Mouse (Mus musculus) kidney, postnatal 0 days (tissue): ENCODE data around the gene Anp32a. TPM values are rescaled to one million over a fixed set of nuclear protein-coding genes. Genes with fewer than 3 reads are reported as not detected.

Experiments
- ATAC-seq: fragments of 200-750 bp; cut with Nextera tagmentation; replicated peaks from 2 replicates; pipeline ENCODE4 v1.8.0; 2017; ENCODE audit warnings: low read depth, moderate number of reproducible peaks, moderate TSS enrichment, moderate library complexity; ENCODE audit not compliant: low FRiP score
- DNase-seq: peaks from one replicate; pipeline ENCODE4 v3.0.0-alpha.2; 2016; ENCODE audit warnings: low spot score
- H3K27ac ChIP-seq: fragments of 300-500 bp; sonication (generic); 2 replicates; pipeline ENCODE4 v1.5.1; 2014; ENCODE audit warnings: mild to moderate bottlenecking
- H3K27me3 ChIP-seq: fragments of 300-500 bp; sonication (generic); 2 replicates; pipeline ENCODE4 v1.6.1; 2014; ENCODE audit warnings: low read length, mixed read lengths; ENCODE audit not compliant: insufficient read depth
- H3K36me3 ChIP-seq: fragments of 300-500 bp; sonication (generic); 2 replicates; pipeline ENCODE4 v1.6.1; 2014; ENCODE audit warnings: low read length, mixed read lengths; ENCODE audit not compliant: insufficient read depth
- H3K4me1 ChIP-seq: fragments of 300-500 bp; sonication (generic); replicated peaks from 2 replicates; pipeline ENCODE4 v1.6.1; 2014; ENCODE audit warnings: antibody characterized with exemption, low read length, mixed read lengths; ENCODE audit not compliant: insufficient read depth
- H3K4me2 ChIP-seq: fragments of 300-500 bp; sonication (generic); 2 replicates; pipeline ENCODE4 v1.6.1; 2014; ENCODE audit warnings: mild to moderate bottlenecking, low read length, moderate library complexity, mixed read lengths
- H3K4me3 ChIP-seq: fragments of 300-500 bp; sonication (generic); replicated peaks from 2 replicates; pipeline ENCODE4 v1.5.1; 2014; ENCODE audit warnings: low read depth, low read length
- H3K9ac ChIP-seq: fragments of 300-500 bp; sonication (generic); 2 replicates; pipeline ENCODE4 v1.6.1; 2014; ENCODE audit warnings: low read depth, low read length
- H3K9me3 ChIP-seq: fragments of 300-500 bp; sonication (generic); replicated peaks from 2 replicates; pipeline ENCODE4 v1.6.1; 2016; ENCODE audit warnings: low read length, inconsistent platforms, mixed read lengths
- CTCF ChIP-seq: IDR thresholded peaks from 2 replicates; pipeline ENCODE4 v1.5.1; 2016; ENCODE audit warnings: antibody characterized with exemption, low read depth, mild to moderate bottlenecking, moderate library complexity
- WGBS: fragments of 180-500 bp; shearing (Covaris S2); extraction: QIAGEN DNeasy Blood & Tissue Kit; methylation state at CpG from one replicate; pipeline ENCODE4 v1.1.7; 2014; 5-methylcytosine and 5-hydroxymethylcytosine counted together
- polyA plus RNA-seq: library from polyadenylated mRNA; unstranded; fragments of >200 nt; fragmentation: Nextera tagmentation; extraction: Ambion mirVana; gene quantifications from 2 replicates; pipeline ENCODE4 v1.2.1, GENCODE M21; 2015

The Anp32a gene
- polyA plus RNA-seq, 1 experiment from 2014 or later = 139 TPM

DNA sequence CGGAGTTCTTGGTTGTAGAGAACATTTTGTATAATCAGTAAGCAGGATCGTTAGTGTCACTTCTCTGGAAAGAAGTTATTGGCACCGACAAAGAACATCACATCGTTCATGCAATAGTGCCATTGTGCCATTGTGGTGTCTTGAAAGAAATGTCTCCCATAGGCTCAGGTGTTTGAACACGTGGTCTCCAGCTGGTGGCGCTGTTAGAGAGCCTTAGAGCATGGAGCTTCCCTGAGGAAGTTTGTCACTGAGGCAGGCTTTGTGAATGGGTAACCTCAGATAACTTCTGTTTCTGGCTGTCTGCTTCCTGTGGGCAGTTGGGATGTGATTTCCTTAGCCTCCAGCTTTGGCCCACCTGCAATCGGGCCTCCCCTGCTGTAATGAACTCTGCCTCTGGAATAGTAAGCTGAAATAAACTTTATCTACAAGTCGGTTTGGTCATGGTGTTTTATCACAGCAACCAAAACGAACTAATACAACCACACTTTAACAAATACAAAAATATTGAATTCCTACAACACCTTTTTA lies 6.7 kb upstream of the Anp32a start:
- Histone ChIP-seq H3K27ac (no peak overlapping the region), H3K4me1 (no peaks in the 10 kb centered on the region), H3K27me3 (no peaks in the 10 kb centered on the region), H3K4me3 (no peak overlapping the region), H3K36me3 (no peaks in the 10 kb centered on the region), H3K9ac (no peak overlapping the region), H3K9me3 (no peaks in the 10 kb centered on the region), H3K4me2 (no peak overlapping the region)
- ATAC-seq (no peak), DNase-seq (no peak)
- TF ChIP-seq CTCF = peak; percentile 32; the same call in 1 of the 2 replicates
- 92% methylated on average over 9 of the region's 9 CpGs for WGBS

- DNase-seq = no peak
- Histone ChIP-seq H3K27ac (no peak overlapping the region), H3K9ac (no peak overlapping the region), H3K4me1 (0 out of 2 replicates have a peak, but pooled peaks cover 3% of the 10 kb centered on the region), H3K4me2 (no peak overlapping the region), H3K9me3 (no peaks in the 10 kb centered on the region), H3K4me3 (no peak overlapping the region), H3K27me3 (no peaks in the 10 kb centered on the region), H3K36me3 (no peaks in the 10 kb centered on the region)
- 42% methylated on average over 12 of the region's 12 CpGs for WGBS
- no peak for TF ChIP-seq CTCF
- no peak for ATAC-seq
Observed at GRCm38 (mm10) chr9:62335396-62335795, 5.7 kb upstream of the Anp32a start.

- 67% methylated on average over 4 of the region's 4 CpGs for WGBS
- Histone ChIP-seq H3K36me3 (no peaks in the 10 kb centered on the region), H3K4me3 (no peak overlapping the region), H3K27ac (peak overlapping the region; percentile 48; the same call in 1 of the 2 replicates), H3K4me2 (no peak overlapping the region), H3K27me3 (no peaks in the 10 kb centered on the region), H3K4me1 (0 out of 2 replicates have a peak, but pooled peaks cover 5% of the 10 kb centered on the region), H3K9me3 (no peaks in the 10 kb centered on the region), H3K9ac (no peak overlapping the region)
- no peak for ATAC-seq
- TF ChIP-seq CTCF = no peak
- DNase-seq = peak; percentile 54
Observed at GRCm38 (mm10) chr9:62337924-62338635, 3.0 kb upstream of the Anp32a start.

- DNase-seq (no peak), ATAC-seq (no peak)
- no peak overlapping the region for H3K4me2 ChIP-seq
- H3K36me3 ChIP-seq = no peaks in the 10 kb centered on the region
- peak overlapping the region; percentile 48; the same call in 1 of the 2 replicates for H3K27ac ChIP-seq
- no peaks in the 10 kb centered on the region for H3K27me3 ChIP-seq
- H3K9me3 ChIP-seq = no peaks in the 10 kb centered on the region
- WGBS = 86% methylated on average over 9 of the region's 9 CpGs
- TF ChIP-seq CTCF = no peak
- H3K9ac ChIP-seq = no peak overlapping the region
- no peak overlapping the region for H3K4me3 ChIP-seq
- H3K4me1 ChIP-seq = 0 out of 2 replicates have a peak, but pooled peaks cover 5% of the 10 kb centered on the region
Observed at GRCm38 (mm10) chr9:62338636-62339191, 2.4 kb upstream of the Anp32a start.

DNA sequence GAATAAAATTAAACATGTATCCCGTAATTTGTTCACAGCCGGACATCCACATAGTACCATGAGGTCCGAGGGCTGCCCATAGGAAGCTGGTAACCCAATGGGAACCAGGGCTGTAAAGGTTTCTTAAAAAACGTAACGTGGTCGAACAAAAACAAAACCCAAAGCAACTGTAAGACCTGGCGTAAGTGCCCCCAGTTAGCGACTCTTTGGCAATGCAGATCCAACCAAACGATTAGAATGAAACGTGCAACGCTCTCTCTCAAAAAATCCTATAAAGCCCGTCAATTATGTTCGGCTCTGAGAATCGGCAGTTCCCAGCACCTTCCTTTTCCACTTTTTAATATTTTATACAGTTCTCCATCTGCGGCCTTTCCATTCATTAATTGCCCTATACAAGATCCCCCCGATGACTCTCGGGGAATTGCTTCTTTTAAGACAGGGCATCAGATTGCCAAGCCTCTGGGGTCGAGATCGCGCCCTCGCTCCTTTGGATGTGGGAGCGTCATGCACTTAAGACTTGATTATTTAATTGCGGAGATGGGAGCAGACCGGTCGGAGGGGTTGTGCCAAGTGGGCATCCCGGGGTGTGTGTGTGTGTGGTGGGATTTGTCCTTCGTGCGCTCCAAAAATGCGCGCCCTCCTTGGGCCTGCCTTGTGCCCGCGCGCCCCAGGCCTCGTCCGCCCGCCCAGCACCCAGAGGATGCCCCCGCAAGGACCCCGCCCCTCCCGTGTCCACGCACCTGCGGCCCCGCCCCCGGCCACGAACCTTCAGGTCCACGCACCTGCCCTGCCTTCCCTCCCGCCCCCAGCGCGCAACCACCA lies 581 bp upstream of the Anp32a start:
- DNase-seq (no peak), ATAC-seq (peak; percentile 10)
- Histone ChIP-seq H3K4me2 (peak overlapping the region; percentile 92), H3K9me3 (no peaks in the 10 kb centered on the region), H3K27ac (peak overlapping the region; percentile 60; the same call in 1 of the 2 replicates), H3K27me3 (no peaks in the 10 kb centered on the region), H3K4me1 (0 out of 2 replicates have a peak, but pooled peaks cover 10% of the 10 kb centered on the region), H3K36me3 (no peaks in the 10 kb centered on the region), H3K4me3 (peak overlapping the region; percentile 94), H3K9ac (peak overlapping the region; percentile 68)
- 1% methylated on average over 48 of the region's 48 CpGs for WGBS
- TF ChIP-seq CTCF = no peak
